In the genomic region with DNA sequence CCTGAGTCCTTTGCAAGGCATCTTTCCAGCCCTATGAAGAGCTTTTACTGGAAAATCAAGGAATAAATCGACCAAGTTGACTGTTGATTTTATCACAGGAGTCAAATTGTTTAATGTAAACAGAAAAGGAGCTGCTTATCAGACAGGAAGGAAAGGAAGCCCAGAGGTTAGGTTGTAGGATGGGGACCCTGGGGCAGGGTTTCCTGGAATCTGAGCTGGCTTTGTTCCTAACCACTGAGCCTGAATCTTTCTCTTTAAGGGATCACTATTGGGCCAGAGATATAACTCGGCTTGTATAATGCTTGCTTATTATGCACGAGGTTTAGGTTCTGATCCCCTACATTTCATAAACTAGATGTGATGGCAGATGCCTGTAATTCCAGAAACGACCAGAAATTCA, we compare ENCODE assay signal across 20 mouse cellular contexts.
A peak's percentile ranks its signal among the peaks of the same experiment; 100 is the strongest.
DNase-seq lines count a peak whose midpoint lies in the region; ATAC-seq and TF ChIP-seq lines count a peak whose summit lies in the region.
"Had no signal": no experiment of that assay in that cellular context is flagged by ENCODE, and none has a peak within 500 bp of the region (broad histone marks: within the 10 kb centered on the region; RNA-seq: fewer than 3 reads in every experiment).

No protein-coding gene starts in this region.

- TF ChIP-seq CTCF in heart, postnatal 0 days (IDR thresholded peaks at IDR 0.05; ENCODE audit: low read depth): no peak
- no peak for TF ChIP-seq CTCF in midbrain, postnatal 0 days (IDR thresholded peaks at IDR 0.05)

- no peaks in the 10 kb centered on the region for H3K27me3 ChIP-seq in heart, postnatal 0 days (ENCODE audit: control insufficient read depth, insufficient read depth, low read length)
- no peaks in the 10 kb centered on the region for H3K27me3 ChIP-seq in midbrain, embryonic 11.5 days (ENCODE audit: control insufficient read depth, insufficient read depth, low read length)
- H3K27me3 ChIP-seq in midbrain, postnatal 0 days (ENCODE audit: insufficient read depth, low read length): no peaks in the 10 kb centered on the region
- no peaks in the 10 kb centered on the region for H3K27me3 ChIP-seq in hindbrain, embryonic 10.5 days (ENCODE audit: insufficient read depth, poor library complexity, severe bottlenecking)
- no peaks in the 10 kb centered on the region for H3K27me3 ChIP-seq in forebrain, embryonic 16.5 days (replicated peaks; ENCODE audit: control insufficient read depth, insufficient read depth, low read length)
- H3K27me3 ChIP-seq: embryonic facial prominence, embryonic 15.5 days; hindbrain, embryonic 15.5 days had no signal

- H3K27ac ChIP-seq in heart, postnatal 0 days (ENCODE audit: low read depth): no peak overlapping the region
- H3K27ac ChIP-seq in midbrain, embryonic 11.5 days (ENCODE audit: low read depth, low read length): no peak overlapping the region
- H3K27ac ChIP-seq in midbrain, postnatal 0 days (ENCODE audit: low read depth, low read length): no peak overlapping the region
- H3K27ac ChIP-seq in hindbrain, embryonic 10.5 days: no peak overlapping the region
- H3K27ac ChIP-seq in forebrain, embryonic 16.5 days (ENCODE audit: low read length): no peak overlapping the region
- H3K27ac ChIP-seq: embryonic facial prominence, embryonic 15.5 days; forebrain, embryonic 10.5 days; heart, embryonic 10.5 days; hindbrain, embryonic 15.5 days had no signal

- no peak for DNase-seq in heart, postnatal 0 days (ENCODE audit: low spot score)
- no peak for DNase-seq in heart, adult 8-10 months (ENCODE audit: low spot score)
- DNase-seq in midbrain, embryonic 11.5 days (ENCODE audit: low spot score, missing footprints): peak; percentile 51
- DNase-seq in midbrain, postnatal 0 days (ENCODE audit: low spot score): no peak
- DNase-seq in lung, postnatal 25 days (ENCODE audit: low spot score): peak; percentile 58
- DNase-seq in hindbrain, embryonic 10.5 days (ENCODE audit: low spot score): no peak
- DNase-seq: adrenal gland, adult 2 months; adrenal gland, postnatal 25 days; cerebellum, adult 2 months; cerebellum, postnatal 14 days; embryo, embryonic 11 days; gastrocnemius, postnatal 25 days; heart, postnatal 14 days had no signal

- H3K9ac ChIP-seq in heart, postnatal 0 days (replicated peaks; ENCODE audit: low read depth, low read length): no peak overlapping the region
- no peak overlapping the region for H3K9ac ChIP-seq in midbrain, embryonic 11.5 days (ENCODE audit: low read length)
- H3K9ac ChIP-seq in midbrain, postnatal 0 days (replicated peaks; ENCODE audit: low read length, poor library complexity, severe bottlenecking): no peak overlapping the region
- H3K9ac ChIP-seq in forebrain, embryonic 16.5 days (replicated peaks; ENCODE audit: low read depth, low read length): no peak overlapping the region
- H3K9ac ChIP-seq: embryonic facial prominence, embryonic 15.5 days; hindbrain, embryonic 15.5 days had no signal

- H3K4me3 ChIP-seq in heart, postnatal 0 days (ENCODE audit: low read depth, low read length): no peak overlapping the region
- no peak overlapping the region for H3K4me3 ChIP-seq in midbrain, embryonic 11.5 days (ENCODE audit: low read depth, low read length)
- H3K4me3 ChIP-seq in midbrain, postnatal 0 days (ENCODE audit: low read depth, low read length): no peak overlapping the region
- H3K4me3 ChIP-seq in hindbrain, embryonic 10.5 days: no peak overlapping the region
- no peak overlapping the region for H3K4me3 ChIP-seq in forebrain, embryonic 16.5 days (replicated peaks; ENCODE audit: low read length)
- H3K4me3 ChIP-seq: embryonic facial prominence, embryonic 15.5 days; erythroblast, embryonic 14.5 days; forebrain, embryonic 10.5 days; heart, embryonic 10.5 days; hindbrain, embryonic 15.5 days had no signal

- H3K4me1 ChIP-seq in heart, postnatal 0 days (ENCODE audit: control insufficient read depth, insufficient read depth): no peaks in the 10 kb centered on the region
- no peaks in the 10 kb centered on the region for H3K4me1 ChIP-seq in midbrain, embryonic 11.5 days (ENCODE audit: control insufficient read depth, insufficient read depth, low read length)
- H3K4me1 ChIP-seq in midbrain, postnatal 0 days (ENCODE audit: insufficient read depth, low read length): no peaks in the 10 kb centered on the region; the same call in 1 of the 2 replicates
- 0 out of 2 replicates have a peak, but pooled peaks cover 2% of the 10 kb centered on the region for H3K4me1 ChIP-seq in hindbrain, embryonic 10.5 days (replicated peaks)
- peaks cover 16% of the 10 kb centered on the region for H3K4me1 ChIP-seq in forebrain, embryonic 16.5 days (replicated peaks; ENCODE audit: control insufficient read depth, insufficient read depth, low read length)
- H3K4me1 ChIP-seq: embryonic facial prominence, embryonic 15.5 days had no signal

- WGBS in heart, postnatal 0 days: 55% methylated on average over 4 of the region's 4 CpGs
- 86% methylated on average over 4 of the region's 4 CpGs for WGBS in midbrain, embryonic 11.5 days
- WGBS in midbrain, postnatal 0 days: 80% methylated on average over 4 of the region's 4 CpGs
- WGBS in hindbrain, embryonic 10.5 days: 75% methylated on average over 4 of the region's 4 CpGs
- 79% methylated on average over 4 of the region's 4 CpGs for WGBS in forebrain, embryonic 16.5 days

- 0 out of 2 replicates have a peak, but pooled peaks have one; percentile 50 for TF ChIP-seq EP300 in heart, postnatal 0 days (IDR thresholded peaks at IDR 0.05; ENCODE audit: low read depth)

- H3K9me3 ChIP-seq in heart, postnatal 0 days (replicated peaks; ENCODE audit: control insufficient read depth, low read length): no peaks in the 10 kb centered on the region
- no peaks in the 10 kb centered on the region for H3K9me3 ChIP-seq in midbrain, embryonic 11.5 days (ENCODE audit: control insufficient read depth, low read length)
- no peaks in the 10 kb centered on the region for H3K9me3 ChIP-seq in midbrain, postnatal 0 days (ENCODE audit: low read length)
- H3K9me3 ChIP-seq in hindbrain, embryonic 10.5 days: no peaks in the 10 kb centered on the region
- no peaks in the 10 kb centered on the region for H3K9me3 ChIP-seq in forebrain, embryonic 16.5 days (ENCODE audit: control insufficient read depth, low read length)
- H3K9me3 ChIP-seq: embryonic facial prominence, embryonic 15.5 days; forebrain, embryonic 10.5 days; heart, embryonic 10.5 days; hindbrain, embryonic 15.5 days had no signal

- no peak for ATAC-seq in heart, postnatal 0 days (ENCODE audit: insufficient read depth, low read depth)
- ATAC-seq in midbrain, embryonic 11.5 days (ENCODE audit: low FRiP score): no peak
- ATAC-seq in midbrain, postnatal 0 days (ENCODE audit: low FRiP score): no peak
- ATAC-seq in forebrain, embryonic 16.5 days: no peak
- ATAC-seq: forebrain, embryonic 14.5 days had no signal

- no peak overlapping the region for H3K4me2 ChIP-seq in heart, postnatal 0 days (ENCODE audit: low read depth, low read length)
- no peak overlapping the region for H3K4me2 ChIP-seq in midbrain, embryonic 11.5 days
- H3K4me2 ChIP-seq in midbrain, postnatal 0 days (ENCODE audit: low read depth, low read length, poor library complexity, severe bottlenecking): no peak overlapping the region
- no peak overlapping the region for H3K4me2 ChIP-seq in forebrain, embryonic 16.5 days (ENCODE audit: low read length)
- H3K4me2 ChIP-seq: embryonic facial prominence, embryonic 15.5 days; hindbrain, embryonic 15.5 days had no signal

- H3K36me3 ChIP-seq in heart, postnatal 0 days (replicated peaks; ENCODE audit: control insufficient read depth, insufficient read depth, low read length): 0 out of 2 replicates have a peak, but pooled peaks cover 10% of the 10 kb centered on the region
- H3K36me3 ChIP-seq in midbrain, embryonic 11.5 days (ENCODE audit: control insufficient read depth, insufficient read depth, low read length): no peaks in the 10 kb centered on the region
- H3K36me3 ChIP-seq in midbrain, postnatal 0 days (ENCODE audit: insufficient read depth, low read length): 0 out of 2 replicates have a peak, but pooled peaks cover 3% of the 10 kb centered on the region
- peaks cover 17% of the 10 kb centered on the region for H3K36me3 ChIP-seq in hindbrain, embryonic 10.5 days
- H3K36me3 ChIP-seq in forebrain, embryonic 16.5 days (ENCODE audit: control insufficient read depth, insufficient read depth): no peaks in the 10 kb centered on the region
- H3K36me3 ChIP-seq: embryonic facial prominence, embryonic 15.5 days; hindbrain, embryonic 15.5 days had no signal

Comparison
In these comparisons a context has a peak if more than half of its experiments do, and no peak if none do; other contexts are left out.
1. DNase-seq: peak in midbrain, embryonic 11.5 days (single experiment) and lung, postnatal 25 days (single experiment); none in heart, postnatal 0 days (single experiment), heart, adult 8-10 months (single experiment), midbrain, postnatal 0 days (single experiment) and hindbrain, embryonic 10.5 days (single experiment).